Mouse (Mus musculus) kidney, postnatal 10 days (tissue): ENCODE results near the gene Pip5k1c.

Experiments
- DNase-seq: peaks from one replicate; pipeline ENCODE4 v3.0.0; 2021; ENCODE audit warnings: mixed read lengths

The Pip5k1c gene

DNA sequence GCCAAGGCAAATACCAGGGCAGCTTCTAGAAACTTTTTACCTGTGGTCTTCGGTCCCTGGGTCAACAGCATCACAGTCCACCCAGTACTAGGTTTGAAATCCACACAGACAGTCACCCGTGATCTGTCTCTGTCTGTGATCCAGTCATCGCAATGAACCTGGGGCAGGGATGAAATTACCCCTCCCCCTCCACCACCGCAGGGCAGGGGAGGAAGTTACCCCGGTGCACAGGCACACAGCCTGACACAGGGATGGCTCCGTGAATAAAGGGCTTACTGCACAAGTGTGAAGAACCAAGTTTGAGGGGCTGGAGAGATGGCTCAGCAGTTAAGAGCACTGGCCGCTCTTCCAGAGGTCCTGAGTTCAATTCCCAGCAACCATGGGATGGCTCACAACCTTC is 11.0 kb downstream of the Pip5k1c start:
- no peak for DNase-seq

DNA sequence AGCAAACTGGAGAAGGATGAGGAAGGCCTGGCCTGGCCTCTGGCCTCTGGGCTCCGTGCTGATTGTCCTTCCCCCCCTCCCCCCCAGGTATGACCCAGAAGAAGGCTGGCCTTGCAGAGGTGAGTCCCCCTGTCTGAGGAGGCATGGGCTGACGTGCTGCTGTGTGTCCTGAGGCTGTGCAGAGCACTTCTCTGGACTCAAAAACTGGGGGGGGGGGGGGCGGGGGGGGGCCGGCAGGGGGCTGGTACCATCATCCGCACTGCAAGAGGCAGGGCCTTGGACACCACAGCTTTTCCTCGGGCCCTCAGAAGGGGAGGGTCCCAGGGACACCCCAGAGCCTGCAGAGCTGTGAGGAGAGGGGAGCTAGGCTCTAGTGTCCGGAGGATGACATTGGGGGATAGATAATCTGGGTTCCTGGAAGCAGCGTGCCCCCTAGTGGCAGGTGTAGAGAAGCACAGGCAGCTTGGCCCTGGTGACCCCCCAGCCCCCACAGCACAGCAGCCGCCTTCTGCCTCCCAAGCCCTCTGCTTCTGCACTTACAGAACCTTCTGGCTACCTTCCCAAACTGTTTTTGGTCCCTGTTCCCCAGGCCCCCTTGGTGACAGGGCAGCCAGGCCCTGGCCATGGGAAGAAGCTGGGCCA is 12.0 kb downstream of the Pip5k1c start:
- peak; percentile 69 for DNase-seq

DNA sequence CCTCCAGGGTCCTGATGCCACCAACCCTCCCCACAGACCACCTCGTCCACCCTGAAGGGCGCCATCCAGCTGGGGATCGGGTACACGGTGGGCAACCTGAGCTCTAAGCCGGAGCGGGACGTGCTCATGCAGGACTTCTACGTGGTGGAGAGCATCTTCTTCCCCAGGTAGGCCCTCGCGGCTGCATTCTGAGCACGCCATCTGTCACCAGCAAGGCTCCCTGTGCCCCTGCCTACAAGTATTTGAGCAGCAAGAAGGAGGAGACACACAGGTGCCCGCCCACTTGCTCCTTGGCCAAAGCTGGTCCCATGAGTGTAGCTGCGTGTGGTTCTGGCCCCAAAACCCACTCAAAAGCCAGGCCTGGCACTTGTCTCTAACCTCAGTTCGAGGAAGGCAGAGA is 12.9 kb downstream of the Pip5k1c start:
- DNase-seq, result no peak

DNA sequence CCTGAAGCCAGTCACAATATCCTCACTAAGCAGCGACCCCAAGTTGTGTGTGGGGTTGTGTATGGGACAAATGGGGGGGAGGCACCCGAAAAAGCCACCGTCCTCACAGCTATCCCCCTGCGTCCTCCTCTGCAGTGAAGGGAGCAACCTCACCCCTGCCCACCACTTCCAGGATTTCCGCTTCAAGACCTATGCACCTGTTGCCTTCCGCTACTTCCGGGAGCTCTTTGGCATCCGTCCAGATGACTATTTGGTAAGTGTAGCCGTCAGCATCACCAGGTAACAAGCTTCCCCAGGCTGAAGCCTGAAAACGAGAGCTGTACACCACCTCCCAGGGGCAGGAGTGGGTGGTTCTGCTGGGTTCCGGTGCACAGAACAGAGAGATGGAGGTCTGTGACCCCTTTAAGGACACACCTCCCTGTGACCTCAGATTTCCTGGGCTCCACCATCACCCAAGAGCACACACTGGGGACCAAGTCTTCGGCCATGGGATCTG is 13.5 kb downstream of the Pip5k1c start:
- no peak for DNase-seq

DNA sequence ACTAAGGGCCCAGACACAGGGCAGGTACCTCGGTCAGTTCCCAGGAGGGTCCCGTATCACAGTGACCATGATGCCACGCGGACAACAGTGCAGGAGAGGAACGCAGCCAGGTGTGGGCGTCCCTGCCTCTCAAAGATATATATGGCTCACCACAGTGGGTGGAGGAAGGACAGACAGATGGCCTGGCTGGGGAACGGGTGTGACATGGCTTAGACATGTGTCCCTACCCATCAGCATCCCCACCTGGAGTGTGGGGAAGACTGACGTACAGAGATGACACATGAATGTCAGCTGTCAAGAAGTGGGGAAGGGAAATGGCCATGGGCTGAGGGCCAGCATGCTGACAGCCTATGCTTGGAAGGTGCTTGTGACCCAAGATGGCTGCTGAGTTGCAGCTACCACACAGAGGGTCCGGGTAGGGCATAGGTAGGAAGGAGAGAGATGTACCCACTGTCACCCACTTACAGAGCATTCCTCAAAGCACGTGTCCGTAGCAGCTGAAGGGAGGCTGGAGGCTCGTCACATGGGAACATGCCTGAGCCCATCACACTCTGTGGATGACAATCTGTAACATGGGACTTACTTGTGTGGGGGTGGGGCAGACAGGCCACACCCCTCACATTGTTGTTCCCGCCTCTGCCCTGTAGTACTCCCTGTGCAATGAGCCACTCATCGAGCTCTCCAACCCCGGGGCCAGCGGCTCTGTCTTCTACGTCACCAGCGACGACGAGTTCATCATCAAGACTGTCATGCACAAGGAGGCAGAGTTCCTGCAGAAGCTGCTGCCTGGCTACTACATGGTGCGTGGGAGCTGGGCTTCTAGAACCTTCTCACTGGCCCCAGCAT is 14.3 kb downstream of the Pip5k1c start:
- DNase-seq, result no peak

DNA sequence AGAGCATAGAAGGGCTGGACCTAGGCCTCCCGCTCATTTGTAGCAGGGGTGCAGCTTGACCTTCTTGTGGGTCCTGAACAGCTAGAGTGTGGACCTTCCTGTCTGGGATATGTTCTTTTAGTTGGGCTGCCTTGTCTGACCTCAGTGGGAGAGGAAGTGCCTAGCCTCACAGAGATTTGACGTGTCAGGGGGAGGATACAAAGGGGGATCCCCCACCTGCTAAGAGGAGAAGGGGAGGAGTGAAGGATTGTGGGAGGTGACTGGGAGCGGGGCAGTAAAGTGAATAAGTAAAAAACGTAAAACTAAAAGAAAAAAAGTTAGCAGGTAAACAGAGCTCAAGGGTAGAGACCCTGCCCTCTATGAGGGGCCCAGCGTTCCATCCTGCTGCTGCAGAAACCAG is 16.8 kb downstream of the Pip5k1c start:
- DNase-seq, result no peak

DNA sequence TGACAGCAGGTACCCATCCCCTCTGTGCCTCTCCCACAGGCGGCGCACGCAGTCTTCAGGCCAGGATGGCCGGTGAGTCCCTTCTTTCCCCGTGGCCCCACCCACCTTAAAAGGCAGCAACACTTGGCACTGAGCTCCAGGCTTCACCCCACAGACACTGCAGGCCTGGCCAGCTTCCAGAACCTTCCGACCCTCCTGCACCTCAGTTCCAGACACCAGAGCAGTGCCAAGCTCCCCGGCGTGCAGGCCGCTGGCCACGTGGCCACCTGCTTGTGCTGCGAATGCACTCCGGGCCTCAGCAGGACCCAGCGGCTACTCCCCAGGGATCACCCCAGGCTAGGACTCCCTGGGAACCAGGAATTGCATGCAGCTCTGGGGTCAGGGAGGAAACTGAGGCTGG is 20.8 kb downstream of the Pip5k1c start:
- DNase-seq, result no peak

DNA sequence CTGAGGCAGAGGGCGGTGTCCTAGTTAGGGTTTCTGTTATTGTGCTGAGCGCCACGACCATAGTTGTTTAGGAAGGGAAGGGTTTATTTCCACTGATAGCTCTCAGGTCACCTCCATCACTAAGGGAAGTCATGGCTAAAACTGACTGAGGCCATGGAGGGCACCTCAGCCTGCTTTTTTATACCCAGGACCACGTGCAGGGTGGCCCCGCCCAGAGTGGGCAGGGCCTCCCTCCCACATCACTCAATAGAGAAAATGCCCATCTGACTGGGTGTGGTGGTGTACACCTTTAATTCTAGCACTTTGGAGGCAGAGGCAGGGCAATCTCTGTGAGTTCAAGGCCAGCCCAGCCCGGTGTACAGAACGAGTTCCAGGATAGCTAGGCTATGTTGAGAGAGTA is 21.4 kb downstream of the Pip5k1c start:
- no peak for DNase-seq

DNA sequence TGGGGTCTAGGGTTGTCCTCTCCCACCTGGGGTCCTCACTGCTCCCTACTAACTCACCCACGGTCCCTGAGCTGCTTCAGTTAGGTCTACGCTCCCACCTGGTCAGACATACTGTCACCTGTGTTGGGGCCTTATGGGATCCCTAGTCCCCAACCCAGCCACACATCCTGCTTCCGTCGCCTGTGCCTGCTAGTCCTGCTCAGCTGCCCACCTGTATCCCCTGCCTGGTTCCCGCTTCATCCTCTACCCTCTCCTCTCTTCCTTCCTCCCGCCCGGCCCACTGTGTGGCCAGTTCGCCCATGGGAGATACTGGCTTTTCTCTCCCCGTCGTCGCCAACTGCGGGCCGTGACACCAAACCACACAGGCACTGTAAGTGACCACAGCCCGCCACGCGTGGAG is 22.8 kb downstream of the Pip5k1c start:
- DNase-seq, result no peak

DNA sequence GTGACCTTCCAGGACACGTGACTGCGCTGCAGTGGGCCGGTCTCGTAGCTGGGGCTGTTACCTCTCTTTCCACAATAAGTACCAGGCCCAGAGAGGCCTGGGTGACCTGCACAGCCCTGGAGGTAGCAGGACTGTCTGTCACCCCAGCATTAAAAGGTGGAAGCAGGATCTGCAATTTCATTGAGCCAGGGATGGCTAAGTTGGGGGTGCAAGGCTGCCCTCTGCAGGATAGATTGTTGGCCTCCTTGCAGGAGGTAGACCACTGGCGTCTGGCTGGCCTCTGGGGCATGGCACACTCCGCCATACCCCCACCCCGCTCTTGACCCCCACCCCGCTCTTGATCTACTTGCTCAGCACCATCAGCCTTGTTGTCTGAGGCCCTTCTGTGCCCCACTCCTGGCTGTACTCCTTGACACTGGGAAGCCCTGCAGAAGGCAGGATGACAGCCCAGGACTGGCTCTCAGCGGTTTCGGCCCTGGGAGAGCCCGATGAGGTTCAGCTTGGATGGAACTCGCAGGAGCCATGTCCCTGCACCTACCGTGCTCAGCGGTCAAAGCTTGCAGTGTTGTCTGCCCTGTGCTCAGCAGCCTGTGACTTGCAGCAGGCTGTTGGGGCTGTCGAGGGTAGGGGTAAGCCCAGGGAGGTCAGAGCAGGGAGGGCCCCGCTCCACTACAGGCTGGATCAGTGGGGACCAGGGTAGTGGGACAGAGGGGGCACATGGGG is 23.7 kb downstream of the Pip5k1c start:
- peak; percentile 72 for DNase-seq

DNA sequence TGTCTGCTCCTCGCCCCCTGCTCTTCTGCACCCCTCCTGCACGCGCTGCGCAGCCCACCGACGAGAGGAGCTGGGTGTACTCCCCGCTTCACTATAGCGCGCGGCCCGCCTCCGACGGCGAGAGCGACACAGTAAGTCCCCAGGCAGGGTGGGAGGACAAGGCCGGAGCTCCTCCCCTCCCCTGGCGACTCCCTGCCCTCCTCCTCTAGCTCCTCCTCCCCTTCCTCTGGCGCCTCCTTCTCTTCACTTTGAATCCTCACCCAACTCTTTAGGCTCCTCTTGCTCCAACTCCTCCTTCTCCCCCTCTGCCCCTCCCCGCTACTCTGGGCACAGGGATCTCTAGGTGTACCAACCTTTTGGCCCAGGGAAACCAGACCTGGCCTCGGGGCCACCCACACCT is 24.5 kb downstream of the Pip5k1c start:
- peak; percentile 85 for DNase-seq

DNA sequence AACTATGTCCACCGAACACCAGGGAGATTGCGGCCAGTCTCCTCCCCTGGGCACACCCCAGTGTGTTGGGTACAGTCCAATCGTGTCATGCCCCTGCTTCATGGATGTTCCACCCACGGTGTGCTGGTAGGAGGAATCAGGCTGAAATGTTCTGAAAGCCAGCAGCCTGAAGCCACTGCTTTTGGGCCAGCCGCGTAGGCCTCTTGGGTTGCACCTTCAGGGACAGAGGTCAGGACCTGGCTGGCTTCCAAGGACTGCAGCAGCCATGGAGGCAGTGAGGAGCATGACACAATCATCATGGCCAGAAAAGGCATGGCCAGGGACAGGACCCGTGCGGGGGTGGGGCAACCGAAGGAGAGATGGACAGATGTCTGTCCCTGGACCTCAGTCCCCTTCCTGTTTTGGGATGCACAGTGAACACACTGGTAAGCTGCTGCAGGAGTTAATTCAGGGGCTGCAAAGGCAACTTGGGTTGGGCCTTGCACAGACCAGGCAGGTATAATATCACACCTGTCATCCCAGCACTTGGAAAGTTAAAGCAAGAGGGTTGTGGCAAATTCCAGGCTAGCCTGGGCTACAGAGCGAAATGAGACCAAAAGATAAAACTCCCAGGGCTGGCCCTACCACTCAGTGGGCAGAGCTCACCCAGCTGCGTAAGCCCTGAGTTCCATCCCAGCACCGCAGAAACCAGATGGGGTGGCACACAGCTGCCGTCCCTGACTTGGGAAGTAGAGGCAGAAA is 26.0 kb downstream of the Pip5k1c start:
- DNase-seq, result peak; percentile 73

DNA sequence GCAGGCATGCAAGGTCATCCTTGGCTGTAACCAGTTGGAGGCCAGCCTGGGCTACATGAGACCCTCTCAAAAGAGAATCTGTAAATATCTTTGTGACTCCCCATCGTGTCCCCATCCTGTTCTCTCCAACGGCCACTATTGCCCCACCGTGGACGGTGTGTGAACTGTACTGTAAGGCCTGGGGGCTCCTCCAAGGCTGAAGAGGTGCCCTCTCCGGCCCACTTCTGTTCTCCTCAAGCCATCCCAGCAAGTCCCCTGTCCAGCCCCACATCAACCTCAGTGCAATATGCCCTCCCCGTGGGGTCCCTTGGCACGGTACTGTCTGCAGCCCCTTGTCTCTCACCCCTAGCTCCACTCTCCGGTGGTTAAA is 26.6 kb downstream of the Pip5k1c start:
- DNase-seq, result no peak

DNA sequence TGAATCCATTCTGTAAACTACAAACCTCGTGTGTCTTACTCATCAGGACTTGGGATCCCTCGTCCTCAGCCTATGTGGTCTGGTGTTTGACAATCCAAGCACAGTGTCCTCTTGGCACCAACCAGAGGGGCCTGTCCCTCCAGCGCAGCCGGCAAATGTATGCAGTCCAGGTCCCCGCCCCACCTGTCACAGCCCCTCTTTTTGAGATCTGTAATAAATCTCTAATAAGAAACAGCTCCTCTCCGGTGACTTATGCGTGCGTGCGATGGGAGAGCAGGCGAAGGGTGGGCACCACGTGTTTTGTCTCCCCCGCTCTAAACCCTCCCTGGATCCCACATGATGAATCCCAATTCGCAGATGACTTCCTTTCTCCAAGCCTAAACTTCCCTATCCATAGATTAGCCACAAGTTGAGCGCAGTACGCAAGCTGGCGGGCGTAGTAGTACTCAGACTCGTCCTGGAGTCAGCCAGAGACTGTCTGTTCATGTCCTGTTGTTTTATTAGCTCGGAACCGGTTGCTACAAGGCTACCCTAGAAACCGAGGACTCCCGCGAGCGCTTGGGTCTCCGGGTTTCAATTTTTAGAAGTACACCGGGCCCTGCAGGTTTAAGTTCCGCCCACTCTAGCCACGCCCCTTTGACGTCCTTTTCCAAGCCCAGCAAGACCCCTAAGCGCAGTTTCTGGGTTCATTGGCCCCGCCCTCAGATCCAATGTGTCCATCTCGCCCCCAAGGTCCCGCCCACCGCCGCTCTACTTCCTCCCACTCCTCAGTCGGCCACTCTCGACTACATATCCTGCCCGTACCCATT is 27.2 kb downstream of the Pip5k1c start:
- peak; percentile 98 for DNase-seq

DNA sequence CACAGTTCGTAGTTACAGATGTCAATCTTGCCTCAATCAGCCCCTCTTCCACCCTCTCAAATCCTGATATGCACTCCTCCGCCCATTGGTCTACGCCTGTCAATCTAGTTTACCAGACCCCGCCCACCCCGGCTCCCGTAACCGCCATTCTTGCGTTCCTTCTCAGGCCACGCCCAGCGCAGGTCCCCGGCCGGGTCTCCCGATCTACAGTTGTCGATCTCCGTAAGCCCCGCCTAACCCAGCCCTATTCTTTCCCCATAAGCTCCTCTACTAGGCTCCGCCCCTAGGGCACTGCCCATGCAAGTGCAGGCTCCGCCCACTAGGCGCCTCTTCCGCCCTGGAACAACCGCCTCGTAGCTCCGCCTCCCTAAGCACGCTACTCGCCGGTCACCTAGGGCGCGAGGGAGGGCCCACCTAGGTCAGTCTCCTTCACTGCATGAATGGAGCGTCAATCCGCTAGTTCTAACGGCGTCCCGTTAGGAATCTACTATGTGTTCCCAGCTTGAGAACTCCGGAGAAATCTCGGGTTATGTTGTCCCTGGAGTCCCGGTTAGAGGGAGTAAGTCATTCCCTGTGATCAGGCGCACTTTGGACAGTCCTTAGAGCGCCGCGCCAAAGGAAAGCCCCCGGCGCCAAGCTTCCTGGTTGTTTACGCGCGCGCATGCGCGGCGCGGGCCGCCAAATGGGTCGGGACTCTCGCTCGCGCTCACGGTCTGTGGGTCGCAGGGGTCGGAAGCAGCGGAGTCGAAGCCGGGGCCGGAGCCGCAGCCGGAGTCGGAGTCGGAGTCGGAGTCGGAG is 28.0 kb downstream of the Pip5k1c start, which contains the start of gene Cactin:
TSS of gene Cactin (plus strand) at position 554 of the 798 bp plus-strand sequence.
- peak; percentile 100 for DNase-seq

DNA sequence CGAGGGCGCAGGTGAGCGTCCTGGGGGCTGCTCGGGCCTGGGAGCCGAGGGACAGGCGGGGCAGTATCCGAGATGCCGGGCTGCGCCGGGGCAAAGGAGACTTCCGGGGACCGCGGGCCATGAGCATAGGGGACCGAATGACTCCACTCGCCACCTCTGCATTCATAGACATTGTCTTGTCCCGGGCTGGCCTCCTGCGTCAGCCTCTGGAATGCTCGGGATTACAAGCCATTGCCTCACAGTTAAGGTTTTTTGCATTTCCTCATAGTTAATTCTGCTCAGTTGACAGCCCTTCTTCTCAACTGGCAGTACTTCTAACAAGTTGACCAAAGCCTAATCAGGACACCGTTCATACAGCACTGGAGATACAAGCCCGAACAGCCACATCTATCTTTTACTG is 28.7 kb downstream of the Pip5k1c start:
- DNase-seq, result no peak

DNA sequence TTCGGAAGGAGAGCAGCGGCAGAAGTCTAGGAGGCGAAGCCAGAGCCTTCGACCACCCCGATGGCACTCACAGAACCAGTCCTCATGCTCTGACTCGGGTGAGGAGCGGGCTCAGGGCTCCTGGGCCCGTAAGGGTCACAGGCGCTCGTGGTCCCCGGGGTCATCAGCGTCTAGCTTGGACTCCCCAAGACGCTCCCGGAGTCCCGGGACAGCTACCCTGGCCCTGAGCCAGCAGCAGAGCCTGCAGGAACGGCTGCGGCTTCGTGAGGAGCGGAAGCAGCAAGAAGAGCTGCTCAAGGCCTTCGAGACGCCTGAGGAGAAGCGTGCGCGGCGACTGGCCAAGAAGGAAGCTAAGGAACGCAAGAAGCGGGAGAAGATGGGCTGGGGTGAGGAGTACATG is 29.7 kb downstream of the Pip5k1c start:
- DNase-seq, result no peak

DNA sequence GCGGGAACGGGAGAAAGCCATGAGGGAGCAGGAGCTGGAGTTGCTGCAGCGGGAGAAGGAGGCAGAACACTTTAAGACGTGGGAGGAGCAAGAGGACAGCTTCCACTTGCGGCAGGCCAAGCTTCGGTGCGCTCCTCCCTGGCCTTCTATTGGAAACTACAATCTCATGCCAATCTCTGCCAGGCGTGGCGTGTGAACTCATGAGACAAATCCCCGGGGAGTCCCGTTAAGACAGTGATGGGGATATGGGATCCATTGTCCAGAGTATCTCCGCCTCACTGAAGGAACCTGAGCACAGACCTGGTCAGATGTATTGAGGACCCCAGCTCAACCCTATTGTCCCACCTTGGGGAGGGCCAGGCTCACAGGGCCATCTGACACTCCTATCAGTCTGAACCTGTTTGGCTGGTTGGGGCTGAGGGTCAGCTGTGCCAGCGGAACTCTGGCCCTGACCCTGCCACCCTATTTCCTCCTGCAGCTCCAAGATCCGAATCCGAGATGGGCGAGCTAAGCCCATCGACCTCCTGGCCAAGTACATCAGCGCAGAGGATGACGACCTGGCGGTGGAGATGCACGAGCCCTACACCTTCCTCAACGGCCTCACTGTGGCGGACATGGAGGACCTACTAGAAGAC is 30.5 kb downstream of the Pip5k1c start:
- DNase-seq, result no peak

DNA sequence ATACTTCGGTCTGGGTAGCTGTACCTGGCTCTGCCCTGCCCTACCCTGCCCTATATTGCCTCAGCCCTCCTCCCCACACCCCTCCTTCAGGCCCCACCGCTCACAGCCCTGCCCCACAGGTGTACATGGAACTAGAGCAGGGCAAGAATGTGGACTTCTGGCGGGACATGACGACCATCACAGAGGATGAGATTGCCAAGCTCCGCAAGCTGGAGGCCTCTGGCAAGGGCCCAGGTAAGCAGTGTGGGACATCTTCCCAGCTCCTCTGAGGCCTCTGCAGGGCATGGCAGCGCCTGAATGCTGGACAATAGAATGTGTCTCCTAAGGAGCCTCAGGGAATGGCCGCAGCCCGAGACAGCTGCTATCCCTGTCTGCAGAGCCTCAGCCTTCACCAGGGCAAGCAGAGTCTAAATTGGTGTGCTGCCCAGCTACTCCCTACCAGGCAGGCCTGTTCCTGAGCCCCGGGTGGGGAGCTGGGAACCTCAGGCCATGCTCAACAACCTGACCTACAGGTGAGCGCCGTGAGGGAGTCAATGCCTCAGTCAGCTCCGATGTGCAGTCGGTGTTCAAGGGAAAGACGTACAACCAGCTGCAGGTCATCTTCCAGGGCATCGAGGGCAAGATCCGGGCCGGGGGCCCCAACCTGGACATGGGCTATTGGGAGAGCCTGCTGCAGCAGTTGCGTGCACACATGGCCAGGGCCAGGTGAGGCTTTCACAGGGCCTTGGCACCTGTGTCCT is 31.2 kb downstream of the Pip5k1c start:
- DNase-seq, result no peak

DNA sequence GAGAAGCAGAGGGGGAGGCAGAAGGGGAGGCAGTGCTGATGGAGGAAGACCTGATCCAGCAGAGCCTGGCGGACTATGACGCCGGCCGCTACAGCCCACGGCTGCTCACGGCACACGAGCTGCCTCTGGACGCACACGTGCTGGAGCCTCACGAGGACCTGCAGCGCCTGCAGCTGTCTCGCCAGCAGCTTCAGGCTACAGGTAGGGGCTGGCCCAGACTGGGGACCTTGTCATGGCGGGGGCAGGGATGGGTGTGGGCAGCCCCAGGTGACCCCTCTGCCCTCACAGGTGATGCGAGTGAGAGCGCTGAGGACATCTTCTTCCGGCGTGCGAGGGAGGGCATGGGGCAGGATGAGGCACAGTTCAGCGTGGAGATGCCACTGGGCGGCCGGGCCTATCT is 32.4 kb downstream of the Pip5k1c start:
- no peak for DNase-seq
